Mouse (Mus musculus) adrenal gland, postnatal 36 days (tissue): ENCODE measurements around the gene Dnttip2. TPM values are rescaled to one million over a fixed set of nuclear protein-coding genes. Genes with fewer than 3 reads are reported as not detected.
"Not testable (repeated sequence)": the region's sequence is repeated elsewhere in the genome, so short reads cannot be mapped to it uniquely, and the experiment has no call there.

Experiments used
- DNase-seq, 2 experiments: peaks; one replicate each; pipeline ENCODE4 v3.0.0; 2021; ENCODE audit warnings: mixed read lengths in 1 of 2
- total RNA-seq, 2 experiments: library from RNA; stranded (reverse); gene quantifications; 2 replicates each; pipeline ENCODE4 v1.2.3; 2021

Gene Dnttip2
- total RNA-seq, 2 experiments from 2014 or later, result 39.8 to 44.5 TPM

GRCm38 (mm10) chr3:122289344-122289743 is 15.2 kb downstream of the Dnttip2 start:
- DNase-seq, result not testable (repeated sequence)

GRCm38 (mm10) chr3:122290696-122291095 is 16.5 kb downstream of the Dnttip2 start:
- no peak for DNase-seq

DNA sequence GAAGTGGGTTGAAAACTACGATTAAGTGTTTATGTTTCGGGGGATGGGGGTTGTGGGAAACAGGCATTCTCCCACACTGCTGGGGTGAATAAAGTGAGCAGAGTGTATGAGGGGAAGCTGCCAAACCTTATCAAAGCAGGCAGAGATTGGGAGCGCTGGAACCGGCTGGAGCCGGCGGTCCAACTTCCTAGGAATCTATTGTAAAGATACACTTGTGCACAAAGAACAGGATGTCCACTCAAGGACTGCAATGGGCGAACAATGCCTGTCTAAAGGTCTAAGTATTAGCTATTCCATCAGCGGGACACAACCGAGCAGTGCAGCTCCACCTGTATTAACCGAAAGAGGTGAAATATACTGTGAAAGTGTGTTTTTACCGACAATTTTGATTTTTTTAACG is 17.6 kb downstream of the Dnttip2 start:
- no peak for DNase-seq

GRCm38 (mm10) chr3:122292300-122293222 is 18.4 kb downstream of the Dnttip2 start:
- peak; percentile 93 to 94 for DNase-seq

GRCm38 (mm10) chr3:122293223-122293953 is 19.2 kb downstream of the Dnttip2 start:
- DNase-seq, result peak; percentile 92 to 94

DNA sequence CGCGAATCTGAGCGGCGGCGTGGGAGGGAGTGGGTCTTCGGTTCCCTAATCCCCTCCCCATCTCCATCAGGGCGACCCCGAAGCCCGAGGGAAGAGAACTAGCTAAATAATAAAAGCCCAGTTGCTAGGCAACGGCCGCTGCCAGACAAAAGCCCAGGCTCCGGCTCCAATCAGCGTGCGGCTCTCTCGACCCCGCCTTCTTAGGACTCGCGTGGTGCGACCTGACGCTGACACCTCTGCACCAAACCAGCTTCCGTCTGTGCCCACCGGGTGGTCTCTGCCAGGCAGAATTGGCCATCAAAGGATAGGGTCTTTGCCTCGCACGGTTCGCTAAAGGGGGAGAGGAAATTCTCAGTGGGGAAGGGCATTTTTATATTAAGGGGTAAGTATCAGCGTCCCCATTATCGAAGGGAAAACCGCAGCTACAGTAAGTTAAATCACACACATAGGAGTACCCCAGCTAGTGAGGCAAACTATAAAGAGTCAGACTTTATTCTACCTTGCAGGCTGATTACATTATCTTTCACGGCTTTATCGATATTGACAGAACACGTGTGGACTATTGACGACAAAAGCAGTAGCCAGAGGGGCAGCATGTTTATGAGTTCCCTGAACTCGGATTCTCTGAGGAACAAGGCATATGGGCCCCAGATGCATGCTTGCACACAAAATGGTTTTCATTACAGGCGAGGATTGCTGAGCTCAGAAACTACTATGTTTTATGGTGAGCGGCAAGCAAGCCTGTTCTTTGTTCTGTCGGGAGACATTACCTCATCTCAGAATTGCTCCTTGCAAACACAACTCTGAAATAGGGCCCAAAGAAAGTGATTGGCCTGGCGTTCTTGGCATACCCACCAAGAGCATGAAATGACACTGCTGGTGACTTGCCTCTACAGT is 20.0 kb downstream of the Dnttip2 start, which contains the start of gene Bcar3:
Gene Bcar3, plus strand, starts transcription at position 183 of the 897 bp plus-strand sequence.
- peak; percentile 93 for DNase-seq

DNA sequence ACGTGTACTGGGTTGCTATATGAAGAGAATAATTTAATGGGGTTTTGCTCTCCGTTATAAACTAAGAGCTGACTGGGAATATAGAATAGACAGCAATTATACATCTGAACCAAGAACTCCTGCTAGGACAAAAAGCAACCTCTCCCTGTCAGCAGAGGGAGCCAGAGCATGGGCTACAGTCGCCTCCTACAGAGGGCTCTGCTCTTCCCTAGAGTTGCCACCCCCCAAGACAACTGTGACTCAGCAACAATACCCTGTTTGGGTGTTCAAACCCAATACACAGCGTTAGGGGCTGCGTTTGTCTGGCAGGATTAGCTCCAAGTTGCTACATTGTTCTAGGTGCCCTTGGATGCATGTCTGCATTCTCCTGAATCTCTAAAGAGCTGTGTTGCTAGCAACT is 21.3 kb downstream of the Dnttip2 start:
- DNase-seq, result peak; percentile 73 to 80

- DNase-seq, result peak; percentile 67 to 80
These were observed 22.8 kb downstream of the Dnttip2 start for GRCm38 (mm10) chr3:122296979-122297378.

DNA sequence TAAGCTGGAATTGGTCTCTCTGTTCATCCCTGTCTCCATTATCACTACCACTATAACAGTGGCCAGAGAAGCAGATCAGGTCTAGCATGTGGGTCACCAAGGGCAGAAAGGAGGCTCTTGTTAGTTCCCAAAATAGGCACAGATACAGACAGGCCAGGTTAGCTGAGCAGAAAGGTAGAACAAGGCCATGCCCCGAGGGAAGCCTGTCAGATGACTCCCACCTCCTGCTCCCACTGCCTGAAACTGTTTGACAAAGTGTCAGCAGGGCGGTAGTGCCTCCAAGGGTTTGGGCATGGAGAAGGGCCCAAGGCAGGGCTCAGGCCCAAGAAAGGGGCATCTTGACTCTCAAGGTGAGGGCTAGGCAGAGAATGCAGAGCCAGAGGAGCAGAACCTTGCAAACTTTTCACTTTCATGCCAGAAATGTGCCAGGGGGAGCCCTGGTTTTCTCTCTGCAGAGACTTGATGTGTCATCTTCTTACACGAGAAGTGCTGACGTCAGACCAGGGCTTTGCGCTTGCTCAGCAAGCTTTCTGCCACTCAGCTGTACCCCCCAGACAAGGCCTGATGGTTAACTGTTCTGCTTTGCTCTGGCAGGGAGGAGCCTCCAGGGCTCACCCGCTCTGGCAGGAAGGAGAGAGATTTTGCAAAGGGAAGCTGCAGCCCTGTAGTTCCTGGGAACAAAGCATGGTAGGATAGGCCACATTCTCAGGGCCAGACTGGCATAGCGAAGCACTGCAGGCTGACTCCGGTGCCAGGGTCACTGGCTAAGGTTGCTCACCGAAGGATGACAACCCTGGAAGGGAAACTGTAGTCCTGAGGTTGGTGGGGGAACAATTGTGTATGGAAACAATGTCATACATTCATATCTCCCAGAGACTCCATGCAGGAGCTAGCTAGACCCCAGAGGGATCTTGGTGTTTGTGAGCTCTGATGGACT is 27.1 kb downstream of the Dnttip2 start:
- peak; percentile 83 for DNase-seq

- no peak for DNase-seq
These were observed 30.4 kb downstream of the Dnttip2 start for GRCm38 (mm10) chr3:122304560-122304959.

GRCm38 (mm10) chr3:122307894-122308671 is 33.9 kb downstream of the Dnttip2 start:
- no peak for DNase-seq

DNA sequence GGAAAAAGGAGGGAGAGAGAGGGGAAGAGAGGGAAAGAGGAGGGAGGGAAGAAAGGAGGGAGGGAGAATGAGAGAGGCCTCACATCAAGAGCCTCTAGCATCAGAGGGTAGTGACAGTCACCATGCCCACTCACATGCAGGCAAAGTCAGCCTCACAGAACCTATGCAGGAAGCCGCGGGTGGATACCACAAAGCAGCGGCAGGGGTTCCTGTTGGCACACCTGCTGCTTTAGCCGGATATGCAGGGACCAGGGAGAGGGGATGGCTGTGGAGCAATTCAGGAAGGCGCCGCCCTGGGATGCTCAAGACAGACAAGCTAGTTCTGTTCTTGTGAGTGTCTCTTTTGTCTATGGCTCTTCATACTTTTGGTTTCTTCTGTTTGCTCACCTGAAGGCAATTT is 34.8 kb downstream of the Dnttip2 start:
- no peak for DNase-seq

DNA sequence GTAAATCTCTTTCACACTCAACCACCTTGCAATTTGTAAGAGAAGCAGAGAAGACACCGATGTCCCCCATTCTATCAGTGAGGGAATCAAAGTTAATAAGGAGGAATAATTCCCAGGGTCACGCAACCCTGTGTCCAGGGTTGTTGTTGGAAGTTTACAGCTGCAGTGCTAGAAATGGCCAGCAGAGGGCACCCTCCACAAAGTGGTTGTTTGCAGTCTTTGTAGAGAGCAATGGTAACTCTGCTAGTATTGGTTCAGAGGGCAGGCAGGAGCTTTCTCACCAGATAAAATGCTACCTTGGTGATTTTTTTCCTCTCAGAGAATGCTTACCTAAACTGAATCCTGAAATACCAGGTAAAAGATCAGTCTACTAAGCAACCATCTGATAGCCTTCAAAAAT is 37.9 kb downstream of the Dnttip2 start:
- DNase-seq, result peak; percentile 89 to 90

- peak; percentile 52 for DNase-seq
These were observed 38.9 kb downstream of the Dnttip2 start for GRCm38 (mm10) chr3:122312936-122313629.

DNA sequence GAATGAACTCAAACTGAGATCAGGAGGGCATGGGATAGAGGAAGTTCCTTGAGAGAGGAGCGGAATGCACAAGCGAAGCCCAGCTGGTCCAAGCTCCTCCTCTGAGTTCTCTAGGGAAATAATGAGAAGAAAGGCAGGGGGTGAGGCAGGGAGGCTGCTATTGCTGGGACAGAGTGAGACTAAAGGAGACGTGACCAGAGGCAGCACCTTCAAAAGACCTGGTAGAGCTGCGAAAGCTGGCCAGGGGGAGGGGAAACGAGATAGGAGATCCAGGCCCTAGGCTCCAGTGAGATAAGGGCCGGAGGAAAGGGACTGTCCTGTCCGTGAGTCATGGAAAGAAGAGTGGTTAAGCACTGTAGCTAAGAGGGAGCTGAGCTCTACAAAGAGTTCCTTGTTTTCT is 39.7 kb downstream of the Dnttip2 start:
- peak in 1 of 2 experiments; percentile 18 for DNase-seq

GRCm38 (mm10) chr3:122316621-122317020 is 42.4 kb downstream of the Dnttip2 start:
- no peak for DNase-seq

- peak; percentile 58 to 65 for DNase-seq
These were observed 43.2 kb downstream of the Dnttip2 start for GRCm38 (mm10) chr3:122317339-122317738.

DNA sequence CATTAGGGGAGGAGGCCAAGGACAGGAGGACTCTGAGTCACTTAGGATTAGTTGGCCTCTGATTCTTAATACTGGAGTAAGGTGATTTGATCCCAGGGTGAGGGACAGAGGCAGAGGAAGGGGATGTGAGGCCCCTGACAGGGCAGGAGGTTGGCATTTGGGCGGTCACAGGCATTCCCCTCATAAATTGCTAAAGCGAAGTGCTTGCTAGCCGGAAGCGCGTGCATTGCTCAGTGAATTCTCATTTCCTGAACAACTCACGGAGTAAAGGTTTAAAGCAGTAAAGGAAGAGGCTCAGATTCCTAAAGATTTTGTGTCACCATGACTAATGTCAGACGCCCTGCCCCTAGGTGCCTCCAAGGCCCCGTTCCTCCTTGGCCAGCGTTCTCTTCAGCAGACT is 48.0 kb downstream of the Dnttip2 start:
- DNase-seq, result no peak

DNA sequence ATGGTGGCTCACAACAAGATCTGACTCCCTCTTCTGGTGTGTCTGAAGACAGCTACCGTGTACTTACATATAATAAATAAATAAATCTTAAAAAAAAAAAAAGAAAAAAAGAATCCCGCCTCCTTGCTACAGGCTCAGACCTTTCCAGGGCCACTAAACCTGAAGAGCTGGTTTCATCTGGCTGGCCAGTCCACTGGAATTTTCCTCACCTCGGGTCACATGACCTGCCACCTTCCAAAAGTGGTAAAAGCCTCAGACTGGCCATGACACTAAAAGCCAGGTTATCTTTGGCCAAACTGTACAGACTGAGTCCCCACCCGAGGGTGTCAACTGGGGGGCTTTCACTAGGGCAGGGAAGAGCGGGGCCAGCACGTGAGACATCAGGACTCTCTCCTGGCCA is 49.7 kb downstream of the Dnttip2 start:
- no peak for DNase-seq
